Mouse (Mus musculus): ENCODE data around the gene Btbd19. TPM values are rescaled to one million over a fixed set of nuclear protein-coding genes. Genes with fewer than 3 reads are reported as not detected.

Gene Btbd19
- total and polyA plus RNA-seq, 2 experiments from 2014 or later: 2.7 to 8.6 TPM

GRCm38 (mm10) chr4:117095551-117096452, 29.7 kb downstream of the Btbd19 start, which contains the start of gene Ptch2:
Gene Ptch2 (plus strand): TSS chr4:117096075.
- Histone ChIP-seq H3K36me3 (replicated peaks; ENCODE audit: control insufficient read depth, insufficient read depth, low read length) (no peaks in the 10 kb centered on the region), H3K9me3 (replicated peaks; ENCODE audit: control insufficient read depth, low read length) (no peaks in the 10 kb centered on the region), H3K9ac (replicated peaks; ENCODE audit: low read depth, low read length) (peak within 1 kb of the TSS; percentile 55), H3K4me3 (ENCODE audit: low read depth, low read length) (peak within 1 kb of the TSS; percentile 56), H3K4me1 (ENCODE audit: control insufficient read depth, insufficient read depth) (peaks cover 11% of the 10 kb centered on the region; the same call in 1 of the 2 replicates), H3K27me3 (ENCODE audit: control insufficient read depth, insufficient read depth, low read length) (peaks cover 6% of the 10 kb centered on the region; the same call in 1 of the 2 replicates), H3K27ac (ENCODE audit: low read depth) (peak within 1 kb of the TSS; percentile 73), H3K4me2 (ENCODE audit: low read depth, low read length) (peak within 1 kb of the TSS; percentile 81)
- DNase-seq (ENCODE audit: low spot score) (peak; percentile 27), ATAC-seq (ENCODE audit: insufficient read depth, low read depth) (peak; percentile 67)
- no peak for TF ChIP-seq CTCF (IDR thresholded peaks at IDR 0.05; ENCODE audit: low read depth)
- no peak for TF ChIP-seq EP300 (IDR thresholded peaks at IDR 0.05; ENCODE audit: low read depth)
- WGBS: 2% methylated on average over 49 of the region's 50 CpGs

- Histone ChIP-seq H3K27me3 (ENCODE audit: control insufficient read depth, insufficient read depth, low read length) (peaks cover 6% of the 10 kb centered on the region; the same call in 1 of the 2 replicates), H3K4me3 (ENCODE audit: low read depth, low read length) (no peak overlapping the region), H3K9me3 (replicated peaks; ENCODE audit: control insufficient read depth, low read length) (no peaks in the 10 kb centered on the region), H3K36me3 (replicated peaks; ENCODE audit: control insufficient read depth, insufficient read depth, low read length) (no peaks in the 10 kb centered on the region), H3K9ac (replicated peaks; ENCODE audit: low read depth, low read length) (no peak overlapping the region), H3K27ac (ENCODE audit: low read depth) (no peak overlapping the region), H3K4me1 (ENCODE audit: control insufficient read depth, insufficient read depth) (peaks cover 11% of the 10 kb centered on the region; the same call in 1 of the 2 replicates), H3K4me2 (ENCODE audit: low read depth, low read length) (no peak overlapping the region; the same call in 1 of the 2 replicates)
- DNase-seq (ENCODE audit: low spot score) (no peak), ATAC-seq (ENCODE audit: insufficient read depth, low read depth) (no peak)
- no peak for TF ChIP-seq CTCF (IDR thresholded peaks at IDR 0.05; ENCODE audit: low read depth)
- TF ChIP-seq EP300 (IDR thresholded peaks at IDR 0.05; ENCODE audit: low read depth): no peak
- WGBS: 69% methylated on average over 3 of the region's 3 CpGs
Measured at GRCm38 (mm10) chr4:117094626-117095361, 30.7 kb downstream of the Btbd19 start.

GRCm38 (mm10) chr4:117090586-117090985, 34.9 kb downstream of the Btbd19 start:
- H3K36me3 ChIP-seq (replicated peaks; ENCODE audit: control insufficient read depth, insufficient read depth, low read length): peaks cover 17% of the 10 kb centered on the region; the same call in 1 of the 2 replicates
- DNase-seq (ENCODE audit: low spot score): no peak
- 75% methylated on average over 7 of the region's 7 CpGs for WGBS

GRCm38 (mm10) chr4:117087948-117088640, 37.4 kb downstream of the Btbd19 start:
- Histone ChIP-seq H3K4me2 (ENCODE audit: low read depth, low read length) (no peak overlapping the region), H3K9ac (replicated peaks; ENCODE audit: low read depth, low read length) (no peak overlapping the region), H3K4me1 (ENCODE audit: control insufficient read depth, insufficient read depth) (no peaks in the 10 kb centered on the region), H3K9me3 (replicated peaks; ENCODE audit: control insufficient read depth, low read length) (no peaks in the 10 kb centered on the region), H3K36me3 (replicated peaks; ENCODE audit: control insufficient read depth, insufficient read depth, low read length) (peaks cover 17% of the 10 kb centered on the region; the same call in 1 of the 2 replicates), H3K27ac (ENCODE audit: low read depth) (no peak overlapping the region), H3K4me3 (ENCODE audit: low read depth, low read length) (no peak overlapping the region), H3K27me3 (ENCODE audit: control insufficient read depth, insufficient read depth, low read length) (no peaks in the 10 kb centered on the region)
- TF ChIP-seq EP300 (IDR thresholded peaks at IDR 0.05; ENCODE audit: low read depth): no peak
- no peak for TF ChIP-seq CTCF (IDR thresholded peaks at IDR 0.05; ENCODE audit: low read depth)
- ATAC-seq (ENCODE audit: insufficient read depth, low read depth) (no peak), DNase-seq (ENCODE audit: low spot score) (no peak)
- 69% methylated on average over 7 of the region's 7 CpGs for WGBS

More at GRCm38 (mm10) chr4:117090586-117090985, 34.9 kb downstream of the Btbd19 start:
- H3K27ac ChIP-seq (ENCODE audit: low read depth): no peak overlapping the region
- H3K4me1 ChIP-seq (ENCODE audit: control insufficient read depth, insufficient read depth): 0 out of 2 replicates have a peak, but pooled peaks cover 3% of the 10 kb centered on the region
- H3K4me2 ChIP-seq (ENCODE audit: low read depth, low read length): no peak overlapping the region
- H3K9me3 ChIP-seq (replicated peaks; ENCODE audit: control insufficient read depth, low read length): no peaks in the 10 kb centered on the region
- ATAC-seq (ENCODE audit: insufficient read depth, low read depth): no peak
- H3K9ac ChIP-seq (replicated peaks; ENCODE audit: low read depth, low read length): no peak overlapping the region
- no peak for TF ChIP-seq EP300 (IDR thresholded peaks at IDR 0.05; ENCODE audit: low read depth)
- no peak for TF ChIP-seq CTCF (IDR thresholded peaks at IDR 0.05; ENCODE audit: low read depth)
- H3K27me3 ChIP-seq (ENCODE audit: control insufficient read depth, insufficient read depth, low read length): peaks cover 3% of the 10 kb centered on the region; the same call in 1 of the 2 replicates
- no peak overlapping the region for H3K4me3 ChIP-seq (ENCODE audit: low read depth, low read length)

- no peaks in the 10 kb centered on the region for H3K27me3 ChIP-seq (ENCODE audit: control insufficient read depth, insufficient read depth, low read length)
- H3K9ac ChIP-seq (replicated peaks; ENCODE audit: low read depth, low read length): no peak overlapping the region
- no peak overlapping the region for H3K27ac ChIP-seq (ENCODE audit: low read depth)
- DNase-seq (ENCODE audit: low spot score) (no peak), ATAC-seq (ENCODE audit: insufficient read depth, low read depth) (peak; percentile 17; the same call in 1 of the 2 replicates)
- H3K4me2 ChIP-seq (ENCODE audit: low read depth, low read length): no peak overlapping the region
- no peak overlapping the region for H3K4me3 ChIP-seq (ENCODE audit: low read depth, low read length)
- TF ChIP-seq EP300 (IDR thresholded peaks at IDR 0.05; ENCODE audit: low read depth) (no peak), CTCF (IDR thresholded peaks at IDR 0.05; ENCODE audit: low read depth) (no peak)
- peaks cover 65% of the 10 kb centered on the region for H3K36me3 ChIP-seq (replicated peaks; ENCODE audit: control insufficient read depth, insufficient read depth, low read length)
- H3K4me1 ChIP-seq (ENCODE audit: control insufficient read depth, insufficient read depth): no peaks in the 10 kb centered on the region
- WGBS: 77% methylated on average over 5 of the region's 5 CpGs
- H3K9me3 ChIP-seq (replicated peaks; ENCODE audit: control insufficient read depth, low read length): no peaks in the 10 kb centered on the region
Measured at GRCm38 (mm10) chr4:117071183-117071582, 54.3 kb downstream of the Btbd19 start.
